Mouse (Mus musculus) bone marrow macrophage, adult 2 months (primary cell): Measurements from ENCODE around the gene Gm17267. TPM values are rescaled to one million over a fixed set of nuclear protein-coding genes. Genes with fewer than 3 reads are reported as not detected.
"Not testable (repeated sequence)": the region's sequence is repeated elsewhere in the genome, so short reads cannot be mapped to it uniquely, and the experiment has no call there.

ENCODE experiments used
- H3K27ac ChIP-seq: 2 replicates; pipeline ENCODE4 v1.5.1; 2012; ENCODE audit warnings: low read depth, low read length; ENCODE audit not compliant: insufficient read depth
- H3K4me1 ChIP-seq: 2 replicates; pipeline ENCODE4 v1.6.1; 2012; ENCODE audit warnings: low read length; ENCODE audit not compliant: control insufficient read depth, insufficient read depth
- H3K4me3 ChIP-seq: 2 replicates; pipeline ENCODE4 v1.5.1; 2012; ENCODE audit warnings: mild to moderate bottlenecking, low read length, moderate library complexity; ENCODE audit not compliant: insufficient read depth
- polyA plus RNA-seq: library from polyadenylated mRNA; stranded (reverse); fragments of >200 nt; gene quantifications from 2 replicates; pipeline ENCODE4 v1.2.4, GENCODE M21; 2012; ENCODE audit not compliant: missing spikeins, insufficient read depth, insufficient read length

Gene Gm17267
- polyA plus RNA-seq = not detected in 2 replicates

GRCm38 (mm10) chrX:126017257-126017656 lies at the start of gene Gm17267:
TSS of gene Gm17267 (plus strand) at chrX:126017557.
- not testable (repeated sequence) for H3K27ac ChIP-seq

More at GRCm38 (mm10) chrX:126017257-126017656, at the start of gene Gm17267:
- H3K4me1 ChIP-seq, H3K4me3 ChIP-seq: not testable (repeated sequence)
